Mouse (Mus musculus) heart, embryonic 12.5 days (tissue): ENCODE results near the gene Mindy4. TPM values are rescaled to one million over a fixed set of nuclear protein-coding genes. Genes with fewer than 3 reads are reported as not detected.
A peak's percentile ranks its signal among the peaks of the same experiment; 100 is the strongest.

Experiments used
- ATAC-seq: fragments of 200-750 bp; cut with Nextera tagmentation; 2 replicates; pipeline ENCODE4 v1.8.0; 2017; ENCODE audit warnings: moderate TSS enrichment, moderate library complexity; ENCODE audit not compliant: insufficient number of reproducible peaks, low FRiP score
- H3K27ac ChIP-seq: fragments of 300-500 bp; sonication (generic); 2 replicates; pipeline ENCODE4 v1.5.1; 2016; ENCODE audit warnings: mild to moderate bottlenecking, moderate library complexity; ENCODE audit not compliant: poor library complexity, severe bottlenecking
- H3K27me3 ChIP-seq: fragments of 300-500 bp; sonication (generic); replicated peaks from 2 replicates; pipeline ENCODE4 v1.6.1; 2016; ENCODE audit warnings: mild to moderate bottlenecking, moderate library complexity
- H3K36me3 ChIP-seq: fragments of 300-500 bp; sonication (generic); 2 replicates; pipeline ENCODE4 v1.6.1; 2016; ENCODE audit warnings: mild to moderate bottlenecking, moderate library complexity
- H3K4me1 ChIP-seq: fragments of 300-500 bp; sonication (generic); replicated peaks from 2 replicates; pipeline ENCODE4 v1.6.1; 2016; ENCODE audit warnings: mild to moderate bottlenecking
- H3K4me2 ChIP-seq: fragments of 300-500 bp; sonication (generic); 2 replicates; pipeline ENCODE4 v1.6.1; 2016; ENCODE audit warnings: mild to moderate bottlenecking, moderate library complexity
- H3K4me3 ChIP-seq: fragments of 300-500 bp; sonication (generic); 2 replicates; pipeline ENCODE4 v1.5.1; 2016; ENCODE audit warnings: mild to moderate bottlenecking
- H3K9ac ChIP-seq: fragments of 300-500 bp; sonication (generic); 2 replicates; pipeline ENCODE4 v1.6.1; 2016; ENCODE audit warnings: mild to moderate bottlenecking, moderate library complexity
- H3K9me3 ChIP-seq: fragments of 300-500 bp; sonication (generic); replicated peaks from 2 replicates; pipeline ENCODE4 v1.6.1; 2016; ENCODE audit warnings: mild to moderate bottlenecking, moderate library complexity
- WGBS: fragments of 180-500 bp; shearing (Covaris S2); methylation state at CpG from one replicate; pipeline ENCODE4 v1.1.7; 2016; 5-methylcytosine and 5-hydroxymethylcytosine counted together
- polyA plus RNA-seq: library from polyadenylated mRNA; unstranded; fragments of >200 nt; fragmentation: Nextera tagmentation; extraction: Ambion mirVana; gene quantifications from 2 replicates; pipeline ENCODE4 v1.2.1, GENCODE M21; 2016

Mindy4 gene
- polyA plus RNA-seq, 1 experiment from 2014 or later: 7.8 TPM

DNA sequence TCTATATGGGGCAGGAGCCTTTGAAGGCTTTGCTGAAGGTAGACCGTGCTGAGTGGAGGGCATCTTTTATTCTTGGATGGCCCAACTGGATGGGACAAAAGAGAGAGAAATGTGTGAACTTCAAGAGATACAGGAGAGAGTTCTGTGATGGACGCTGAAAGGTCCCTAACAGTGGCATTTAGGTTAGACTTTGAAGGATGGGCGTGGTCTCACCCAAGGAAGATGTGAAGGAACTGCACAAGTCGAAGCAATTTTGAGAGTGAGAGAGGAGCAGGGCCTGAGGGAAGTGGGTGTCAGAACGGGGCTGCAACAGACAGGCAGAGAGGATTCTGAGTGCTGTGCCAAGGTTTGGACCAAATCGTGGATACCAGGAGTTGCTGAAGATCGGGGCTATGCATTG, 54.1 kb downstream of the Mindy4 start:
- ATAC-seq: no peak
- Histone ChIP-seq H3K27me3 (no peaks in the 10 kb centered on the region; the same call in 1 of the 2 replicates), H3K9ac (no peak overlapping the region), H3K4me1 (peaks cover 26% of the 10 kb centered on the region), H3K4me3 (no peak overlapping the region), H3K36me3 (no peaks in the 10 kb centered on the region), H3K4me2 (no peak overlapping the region), H3K27ac (no peak overlapping the region), H3K9me3 (no peaks in the 10 kb centered on the region)
- WGBS: 85% methylated on average over 7 of the region's 7 CpGs

DNA sequence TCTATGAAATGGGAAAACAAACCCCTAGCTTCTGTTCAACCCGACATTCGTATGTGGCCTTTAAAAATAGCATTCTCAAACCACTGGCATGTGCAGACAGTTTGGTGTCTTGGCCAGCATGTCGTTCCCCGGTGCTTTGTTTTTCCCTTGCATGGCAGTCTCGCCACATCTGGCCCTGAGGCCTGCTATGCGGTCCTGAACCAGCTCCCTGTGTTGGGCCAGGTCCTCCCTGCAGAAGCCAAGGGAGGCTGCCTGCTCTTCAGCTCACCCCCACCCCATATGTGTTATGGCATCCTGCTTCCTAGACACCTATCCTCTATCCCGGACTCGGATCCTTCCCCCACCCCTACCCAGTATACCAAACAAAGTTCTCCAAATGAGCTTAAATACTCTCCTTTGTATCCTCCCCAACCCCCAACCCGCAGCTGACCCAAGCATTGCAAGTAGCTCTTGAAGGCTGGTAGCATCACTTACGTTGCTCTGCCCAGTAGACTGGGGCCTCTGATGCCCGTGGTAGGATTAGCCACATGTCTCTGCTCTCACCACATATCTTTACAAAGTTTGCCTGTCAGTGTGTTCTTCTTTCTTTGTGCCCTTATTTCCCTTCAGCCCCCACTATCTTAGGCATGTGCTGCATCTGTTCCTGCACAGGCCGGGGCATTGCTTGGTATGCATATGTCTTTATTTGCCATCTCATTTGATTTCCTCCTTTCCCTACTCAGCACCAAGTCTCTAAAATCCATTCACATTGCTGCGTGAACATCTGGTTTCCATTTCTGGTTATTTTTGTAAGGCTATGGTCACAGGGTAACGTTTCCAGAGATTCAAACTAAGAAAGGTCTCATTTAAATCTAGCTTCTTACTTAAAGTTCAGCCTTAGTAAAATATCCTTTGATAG, 55.5 kb downstream of the Mindy4 start:
- no peak overlapping the region for H3K4me3 ChIP-seq
- H3K36me3 ChIP-seq: no peaks in the 10 kb centered on the region; the same call in 1 of the 2 replicates
- no peak for ATAC-seq
- no peaks in the 10 kb centered on the region for H3K9me3 ChIP-seq
- no peak overlapping the region for H3K9ac ChIP-seq
- no peaks in the 10 kb centered on the region; the same call in 1 of the 2 replicates for H3K27me3 ChIP-seq
- peaks cover 29% of the 10 kb centered on the region for H3K4me1 ChIP-seq
- no peak overlapping the region for H3K4me2 ChIP-seq
- 72% methylated on average over 14 of the region's 14 CpGs for WGBS
- H3K27ac ChIP-seq: no peak overlapping the region; the same call in 1 of the 2 replicates

DNA sequence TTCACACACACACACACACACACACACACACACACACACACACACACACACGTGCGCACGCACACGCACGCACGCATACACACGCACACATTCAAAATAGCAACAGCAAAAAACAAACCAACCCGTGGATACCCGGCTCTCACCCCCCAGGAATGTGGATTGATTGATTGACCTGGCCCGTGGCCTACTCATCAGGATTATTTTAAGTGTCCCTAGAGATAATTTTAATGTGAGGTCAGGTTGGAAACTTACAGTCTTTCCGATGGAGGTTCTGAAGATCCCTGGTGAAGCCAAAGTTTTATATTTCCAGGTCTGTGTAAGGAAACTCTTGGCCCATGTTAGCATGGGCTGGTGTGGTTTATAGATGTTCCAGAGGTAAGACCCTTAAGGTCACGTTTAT, 59.0 kb downstream of the Mindy4 start:
- Histone ChIP-seq H3K4me2 (no peak overlapping the region), H3K27me3 (0 out of 2 replicates have a peak, but pooled peaks cover 4% of the 10 kb centered on the region), H3K36me3 (no peaks in the 10 kb centered on the region; the same call in 1 of the 2 replicates), H3K4me1 (peaks cover 29% of the 10 kb centered on the region), H3K9ac (no peak overlapping the region), H3K9me3 (no peaks in the 10 kb centered on the region), H3K27ac (no peak overlapping the region), H3K4me3 (no peak overlapping the region)
- ATAC-seq: no peak
- WGBS: 77% methylated on average over 12 of the region's 12 CpGs

DNA sequence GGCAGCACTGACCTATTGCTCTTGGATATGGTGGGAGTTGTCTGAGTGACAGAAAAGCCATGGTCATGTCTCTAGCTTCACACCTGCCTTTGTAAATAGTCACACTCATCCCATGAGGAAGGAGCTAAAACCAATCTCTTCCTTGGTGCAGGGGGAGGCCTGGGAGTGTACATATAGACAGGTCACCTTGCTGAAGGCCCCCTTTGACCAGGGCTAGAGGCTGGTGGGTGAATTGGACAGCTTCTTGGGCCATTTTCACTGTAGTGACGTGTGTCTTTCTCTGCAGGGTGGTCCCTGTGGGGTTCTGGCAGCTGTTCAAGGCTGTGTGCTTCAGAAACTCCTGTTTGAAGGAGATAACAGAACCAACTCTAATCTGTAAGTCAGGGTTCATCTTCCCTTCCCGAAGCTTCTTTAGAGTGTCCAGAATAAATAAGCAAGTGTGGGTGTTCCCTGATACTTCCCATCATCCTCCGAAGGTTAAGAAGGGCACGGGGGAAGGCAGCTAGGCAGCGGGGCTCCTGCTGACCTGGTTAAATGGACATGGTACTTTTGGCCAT, 60.4 kb downstream of the Mindy4 start:
- peaks cover 24% of the 10 kb centered on the region for H3K4me1 ChIP-seq
- no peak overlapping the region for H3K27ac ChIP-seq
- H3K36me3 ChIP-seq: no peaks in the 10 kb centered on the region; the same call in 1 of the 2 replicates
- H3K4me3 ChIP-seq: no peak overlapping the region
- H3K4me2 ChIP-seq: no peak overlapping the region
- H3K9ac ChIP-seq: no peak overlapping the region
- WGBS: 50% methylated on average over 5 of the region's 5 CpGs
- 0 out of 2 replicates have a peak, but pooled peaks cover 4% of the 10 kb centered on the region for H3K27me3 ChIP-seq
- H3K9me3 ChIP-seq: no peaks in the 10 kb centered on the region
- no peak for ATAC-seq

DNA sequence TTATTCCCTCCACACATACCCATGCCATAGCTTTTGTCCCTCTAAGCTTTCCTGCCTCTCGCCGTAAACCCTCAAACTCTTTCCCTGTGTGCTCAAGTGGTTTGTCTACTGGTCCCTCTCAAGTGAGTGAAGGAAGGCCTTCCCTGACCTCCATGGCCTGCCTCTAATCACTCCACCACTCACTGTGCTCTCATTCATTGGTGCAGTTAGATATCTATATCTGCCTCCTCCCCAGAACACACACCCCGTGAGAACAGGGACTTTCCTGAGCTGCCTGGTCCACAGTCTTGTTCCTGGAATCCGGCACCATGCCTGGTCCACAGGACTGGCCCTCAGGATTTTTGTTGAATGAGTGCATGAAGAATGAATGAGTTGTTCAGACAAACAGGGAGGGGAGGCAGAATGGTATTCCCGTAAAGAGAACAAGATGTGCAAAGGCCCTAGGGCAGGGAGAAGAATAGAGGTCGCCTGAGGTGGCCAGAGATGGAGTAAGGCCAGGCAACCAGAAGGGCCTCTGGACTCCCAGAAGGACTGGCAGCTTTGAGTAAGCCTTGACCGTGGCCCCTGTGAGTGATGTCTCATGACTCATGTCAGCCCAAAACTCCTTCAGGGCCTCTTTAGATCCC, 61.7 kb downstream of the Mindy4 start:
- no peaks in the 10 kb centered on the region for H3K9me3 ChIP-seq
- H3K4me1 ChIP-seq: peaks cover 13% of the 10 kb centered on the region
- H3K4me3 ChIP-seq: no peak overlapping the region
- no peak for ATAC-seq
- H3K36me3 ChIP-seq: no peaks in the 10 kb centered on the region; the same call in 1 of the 2 replicates
- H3K27ac ChIP-seq: no peak overlapping the region
- H3K4me2 ChIP-seq: no peak overlapping the region
- H3K27me3 ChIP-seq: 0 out of 2 replicates have a peak, but pooled peaks cover 4% of the 10 kb centered on the region
- no peak overlapping the region for H3K9ac ChIP-seq
- WGBS: 72% methylated on average over 7 of the region's 7 CpGs

DNA sequence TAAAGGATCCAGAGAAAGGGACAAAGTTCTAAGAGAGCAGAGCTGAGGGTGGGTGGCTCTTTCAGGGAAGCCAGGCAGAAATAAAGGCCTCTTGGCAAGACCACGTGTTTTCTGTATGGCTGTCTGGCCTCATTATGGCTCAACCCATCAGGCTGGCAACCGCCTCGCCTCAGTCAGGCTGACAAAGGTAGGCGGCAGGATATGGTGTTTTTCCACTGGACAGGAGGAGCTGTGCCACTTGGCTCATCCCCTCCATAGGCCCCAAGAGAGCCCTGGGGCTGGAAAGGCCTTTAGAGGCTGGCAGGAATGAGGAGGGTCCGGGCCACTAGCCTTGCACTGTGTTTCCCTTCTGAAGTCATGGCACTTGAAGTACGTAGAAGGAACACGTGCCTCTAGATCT, 69.8 kb downstream of the Mindy4 start:
- no peaks in the 10 kb centered on the region for H3K36me3 ChIP-seq
- 88% methylated on average over 7 of the region's 7 CpGs for WGBS
- H3K9ac ChIP-seq: no peak overlapping the region

DNA sequence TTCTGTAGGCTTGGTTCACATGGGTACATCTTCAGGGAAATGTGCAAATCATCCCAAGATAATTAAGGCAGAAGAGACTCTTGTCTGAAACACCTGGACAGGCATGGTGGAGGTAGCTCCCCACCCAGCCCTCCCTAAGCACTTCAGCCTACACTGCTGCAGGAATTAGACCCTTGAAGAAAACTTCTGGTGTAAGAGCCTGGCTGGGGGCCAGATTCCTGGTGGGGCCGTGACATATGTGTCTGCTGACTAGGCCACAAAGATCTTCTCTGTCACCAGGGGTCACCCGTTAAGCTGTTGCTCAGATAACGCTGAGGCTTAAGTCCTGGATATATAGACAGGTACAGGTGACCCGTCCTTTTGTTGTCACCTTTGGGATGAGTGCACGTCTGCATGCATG, 70.3 kb downstream of the Mindy4 start:
- no peaks in the 10 kb centered on the region for H3K9me3 ChIP-seq
- no peak overlapping the region for H3K9ac ChIP-seq
- no peak overlapping the region for H3K4me3 ChIP-seq
- H3K27ac ChIP-seq: no peak overlapping the region
- peaks cover 33% of the 10 kb centered on the region for H3K4me1 ChIP-seq
- no peaks in the 10 kb centered on the region; the same call in none of the 2 replicates for H3K27me3 ChIP-seq
- WGBS: 48% methylated on average over 5 of the region's 5 CpGs
- 0 out of 2 replicates have a peak, but pooled peaks have one; percentile 15 for ATAC-seq
- no peak overlapping the region for H3K4me2 ChIP-seq
- H3K36me3 ChIP-seq: no peaks in the 10 kb centered on the region

More for the DNA sequence above, 69.8 kb downstream of the Mindy4 start:
- H3K4me3 ChIP-seq: no peak overlapping the region
- H3K27ac ChIP-seq: no peak overlapping the region
- H3K27me3 ChIP-seq: no peaks in the 10 kb centered on the region; the same call in 1 of the 2 replicates
- 0 out of 2 replicates have a peak, but pooled peaks have one; percentile 15 for ATAC-seq
- peaks cover 33% of the 10 kb centered on the region for H3K4me1 ChIP-seq
- no peaks in the 10 kb centered on the region for H3K9me3 ChIP-seq
- H3K4me2 ChIP-seq: no peak overlapping the region

DNA sequence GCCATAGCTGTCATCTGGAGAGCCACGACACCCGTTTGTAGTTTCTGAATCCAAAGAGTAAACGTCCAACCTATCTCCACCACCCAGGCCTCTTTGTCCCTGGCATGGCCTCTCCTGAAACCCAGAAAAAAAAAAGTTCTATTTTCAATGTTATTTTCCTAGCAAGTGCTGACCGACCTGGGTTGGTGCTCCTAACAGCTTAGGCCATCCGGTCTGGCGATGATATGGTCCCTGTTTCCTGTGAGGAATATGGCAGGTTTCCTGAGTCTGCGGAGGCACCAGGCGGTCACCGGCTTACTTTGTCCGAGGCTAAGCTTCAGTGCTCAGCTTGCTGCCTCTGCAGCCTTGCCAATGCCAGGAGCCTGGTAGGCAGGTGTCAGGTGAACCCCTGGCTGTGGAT, 71.8 kb downstream of the Mindy4 start:
- Histone ChIP-seq H3K27me3 (no peaks in the 10 kb centered on the region; the same call in none of the 2 replicates), H3K9me3 (no peaks in the 10 kb centered on the region), H3K27ac (no peak overlapping the region), H3K9ac (no peak overlapping the region), H3K4me3 (no peak overlapping the region), H3K4me2 (no peak overlapping the region), H3K4me1 (peaks cover 37% of the 10 kb centered on the region), H3K36me3 (no peaks in the 10 kb centered on the region)
- 61% methylated on average over 10 of the region's 10 CpGs for WGBS
- ATAC-seq: 0 out of 2 replicates have a peak, but pooled peaks have one; percentile 48

DNA sequence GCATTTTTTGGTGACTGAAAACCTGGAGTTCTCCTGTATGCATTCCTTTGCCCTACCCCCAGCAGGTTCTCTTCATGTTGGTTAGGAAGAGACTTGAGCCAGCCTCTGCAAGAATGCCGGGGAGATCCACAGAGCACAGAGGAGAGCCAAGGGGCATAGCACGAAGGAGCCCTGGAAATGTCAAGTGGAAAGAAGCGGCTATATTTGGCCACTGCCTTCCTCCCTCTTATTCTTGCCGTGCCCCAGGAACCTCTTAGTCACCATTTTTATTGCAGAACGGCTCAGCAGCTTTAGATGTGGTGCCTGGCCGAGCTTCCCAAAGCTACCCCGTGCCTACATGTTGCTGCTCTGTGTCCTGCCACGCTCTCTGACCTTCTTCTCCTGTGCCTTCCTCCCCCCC, 72.6 kb downstream of the Mindy4 start:
- Histone ChIP-seq H3K4me2 (no peak overlapping the region), H3K4me1 (peaks cover 45% of the 10 kb centered on the region), H3K27me3 (no peaks in the 10 kb centered on the region; the same call in none of the 2 replicates), H3K4me3 (no peak overlapping the region), H3K9ac (no peak overlapping the region), H3K27ac (no peak overlapping the region), H3K9me3 (no peaks in the 10 kb centered on the region), H3K36me3 (no peaks in the 10 kb centered on the region)
- no peak for ATAC-seq
- 45% methylated on average over 8 of the region's 8 CpGs for WGBS

DNA sequence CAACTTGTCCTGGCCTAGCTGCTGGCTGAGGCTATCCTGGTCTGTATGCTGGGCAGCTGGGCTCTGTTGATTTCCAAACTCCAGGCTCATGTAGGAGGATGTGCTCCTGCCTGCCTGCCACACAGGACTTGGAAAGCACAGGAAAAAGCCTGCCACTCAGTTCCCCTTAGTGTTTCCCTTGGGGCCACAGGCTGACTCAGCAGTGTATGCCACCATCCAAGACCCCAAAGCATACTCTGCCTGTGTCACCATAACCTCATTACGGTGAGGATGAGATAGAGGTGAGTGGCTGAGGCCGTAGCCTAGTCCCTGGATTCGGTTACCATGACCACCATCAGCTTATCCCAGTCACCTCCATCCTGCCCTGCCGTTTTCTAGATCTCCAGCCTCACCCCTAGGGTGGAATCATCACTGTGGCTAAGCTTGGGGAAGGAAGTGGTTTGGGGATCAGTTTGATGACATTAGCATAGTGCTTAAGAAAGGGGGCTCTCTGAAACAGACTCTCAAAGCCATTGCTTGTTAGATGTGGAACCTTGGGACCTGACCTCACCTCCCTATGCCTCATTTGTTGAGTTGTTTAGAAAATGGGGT, 73.6 kb downstream of the Mindy4 start:
- Histone ChIP-seq H3K9me3 (no peaks in the 10 kb centered on the region), H3K4me2 (no peak overlapping the region)

More for the DNA sequence above, 73.6 kb downstream of the Mindy4 start:
- ATAC-seq: no peak
- Histone ChIP-seq H3K4me1 (peaks cover 53% of the 10 kb centered on the region), H3K27ac (no peak overlapping the region), H3K9ac (no peak overlapping the region), H3K27me3 (no peaks in the 10 kb centered on the region; the same call in none of the 2 replicates), H3K4me3 (no peak overlapping the region), H3K36me3 (no peaks in the 10 kb centered on the region)
- WGBS: 77% methylated on average over 4 of the region's 4 CpGs
